Mouse (Mus musculus): ENCODE results near the gene Olfr1532-ps1. TPM values are rescaled to one million over a fixed set of nuclear protein-coding genes. Genes with fewer than 3 reads are reported as not detected.
"Not testable (repeated sequence)": the region's sequence is repeated elsewhere in the genome, so short reads cannot be mapped to it uniquely, and the experiment has no call there.

Olfr1532-ps1 gene
- not detected in 2 replicates for polyA plus RNA-seq (2015; fragmentation: Nextera tagmentation; extraction: Ambion mirVana)

DNA sequence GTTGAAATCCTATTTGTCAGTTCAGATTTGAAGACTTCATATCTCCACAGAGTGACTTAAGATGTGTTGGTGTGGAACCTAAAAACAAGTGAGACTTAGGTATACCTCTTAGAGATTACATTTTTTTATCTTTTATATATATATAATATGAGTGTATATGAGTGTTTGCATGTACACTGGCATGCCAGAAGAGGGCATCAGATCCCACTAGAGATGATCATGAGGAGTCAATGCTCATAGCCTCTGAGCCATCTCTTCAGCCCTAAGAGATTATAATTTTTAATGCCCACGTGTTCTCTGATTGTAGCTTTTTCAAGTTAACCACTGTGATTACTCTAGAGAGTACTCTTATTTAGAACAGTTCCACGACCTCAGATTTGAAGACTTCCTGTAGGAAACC lies at the start of gene Olfr1532-ps1:
Gene Olfr1532-ps1, plus strand, starts transcription at position 326 of the 400 bp plus-strand sequence.
- Histone ChIP-seq H3K9ac (replicated peaks) (no peak within 1 kb of the TSS), H3K27me3 (no peaks in the 10 kb centered on the region), H3K36me3 (no peaks in the 10 kb centered on the region), H3K4me1 (replicated peaks) (no peaks in the 10 kb centered on the region), H3K9me3 (no peaks in the 10 kb centered on the region), H3K4me3 (replicated peaks) (no peak within 1 kb of the TSS), H3K27ac (no peak within 1 kb of the TSS), H3K4me2 (replicated peaks) (no peak within 1 kb of the TSS)
- no peak for ATAC-seq
- 78% methylated on average over 2 of the region's 2 CpGs for WGBS

GRCm38 (mm10) chr7:106862885-106863284 lies 44.9 kb upstream of the Olfr1532-ps1 start, which contains the start of gene Olfr704:
Gene Olfr704 (plus strand): TSS chr7:106863185.
- H3K4me1 ChIP-seq (replicated peaks) = no peaks in the 10 kb centered on the region
- no peak within 1 kb of the TSS for H3K27ac ChIP-seq
- no peak within 1 kb of the TSS for H3K4me2 ChIP-seq (replicated peaks)
- no peaks in the 10 kb centered on the region for H3K9me3 ChIP-seq
- H3K4me3 ChIP-seq (replicated peaks) = no peak within 1 kb of the TSS
- ATAC-seq = no peak
- H3K27me3 ChIP-seq = no peaks in the 10 kb centered on the region
- no peaks in the 10 kb centered on the region for H3K36me3 ChIP-seq
- no peak within 1 kb of the TSS for H3K9ac ChIP-seq (replicated peaks)

DNA sequence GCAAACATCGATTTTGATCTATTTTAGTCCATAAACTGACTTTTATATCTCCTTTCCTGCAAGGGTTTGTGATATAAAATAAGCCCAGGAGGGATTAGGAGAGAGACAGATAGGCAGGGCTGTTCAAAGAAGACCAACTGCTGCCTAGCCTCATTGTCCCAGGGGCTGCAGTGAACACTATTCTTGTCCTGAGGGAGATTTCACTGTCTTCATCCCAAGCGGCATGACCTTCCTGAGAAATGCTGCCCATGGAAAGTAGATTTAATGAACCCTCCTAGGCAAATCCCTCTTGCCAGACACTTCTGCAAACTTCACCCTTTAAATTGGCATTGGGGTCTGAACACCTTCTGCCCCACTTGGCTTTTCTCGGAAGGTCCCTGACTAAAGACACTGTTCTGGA lies 31.0 kb upstream of the Olfr1532-ps1 start, which contains the start of gene Olfr705:
Gene Olfr705, minus strand, starts transcription at position 101 of the 400 bp plus-strand sequence.
- no peaks in the 10 kb centered on the region for H3K36me3 ChIP-seq
- H3K9me3 ChIP-seq = no peaks in the 10 kb centered on the region
- no peak within 1 kb of the TSS for H3K27ac ChIP-seq
- no peaks in the 10 kb centered on the region for H3K27me3 ChIP-seq
- no peak within 1 kb of the TSS for H3K9ac ChIP-seq (replicated peaks)
- H3K4me1 ChIP-seq (replicated peaks) = no peaks in the 10 kb centered on the region
- H3K4me3 ChIP-seq (replicated peaks) = no peak within 1 kb of the TSS
- H3K4me2 ChIP-seq (replicated peaks) = no peak within 1 kb of the TSS
- 82% methylated on average over 3 of the region's 3 CpGs for WGBS
- no peak for ATAC-seq

GRCm38 (mm10) chr7:106888062-106888461 lies 19.7 kb upstream of the Olfr1532-ps1 start, which contains the start of gene Olfr706:
Gene Olfr706 (minus strand): TSS chr7:106888162.
- ATAC-seq = no peak

GRCm38 (mm10) chr7:106901141-106901540 lies 6.7 kb upstream of the Olfr1532-ps1 start, which contains the start of gene Olfr707:
Gene Olfr707 (minus strand): TSS chr7:106901241.
- not testable (repeated sequence) for H3K36me3 ChIP-seq; H3K9ac ChIP-seq (replicated peaks); H3K27ac ChIP-seq; H3K9me3 ChIP-seq; ATAC-seq; H3K27me3 ChIP-seq; H3K4me1 ChIP-seq (replicated peaks); H3K4me2 ChIP-seq (replicated peaks); H3K4me3 ChIP-seq (replicated peaks)
- 91% methylated on average over 3 of the region's 3 CpGs for WGBS

More at GRCm38 (mm10) chr7:106888062-106888461, 19.7 kb upstream of the Olfr1532-ps1 start, which contains the start of gene Olfr706:
- Histone ChIP-seq H3K4me2 (replicated peaks) (no peak within 1 kb of the TSS), H3K4me1 (replicated peaks) (no peaks in the 10 kb centered on the region), H3K36me3 (no peaks in the 10 kb centered on the region), H3K27ac (no peak within 1 kb of the TSS), H3K4me3 (replicated peaks) (no peak within 1 kb of the TSS), H3K27me3 (no peaks in the 10 kb centered on the region), H3K9me3 (no peaks in the 10 kb centered on the region), H3K9ac (replicated peaks) (no peak within 1 kb of the TSS)
- WGBS = 91% methylated on average over 2 of the region's 2 CpGs

GRCm38 (mm10) chr7:106920961-106921360 lies 13.2 kb downstream of the Olfr1532-ps1 start:
- not testable (repeated sequence) for H3K9me3 ChIP-seq; H3K4me2 ChIP-seq (replicated peaks); H3K27me3 ChIP-seq; H3K9ac ChIP-seq (replicated peaks); H3K36me3 ChIP-seq; H3K4me3 ChIP-seq (replicated peaks); H3K27ac ChIP-seq; ATAC-seq; H3K4me1 ChIP-seq (replicated peaks)
- WGBS = 82% methylated on average over 7 of the region's 7 CpGs

GRCm38 (mm10) chr7:106932119-106932518 lies 24.3 kb downstream of the Olfr1532-ps1 start, which contains the start of gene Olfr709-ps1:
Gene Olfr709-ps1 (minus strand): TSS chr7:106932219.
- Histone ChIP-seq H3K9me3 (no peaks in the 10 kb centered on the region), H3K4me1 (replicated peaks) (no peaks in the 10 kb centered on the region), H3K27ac (no peak within 1 kb of the TSS), H3K36me3 (no peaks in the 10 kb centered on the region), H3K9ac (replicated peaks) (no peak within 1 kb of the TSS), H3K4me2 (replicated peaks) (no peak within 1 kb of the TSS), H3K4me3 (replicated peaks) (no peak within 1 kb of the TSS), H3K27me3 (no peaks in the 10 kb centered on the region)
- no peak for ATAC-seq

DNA sequence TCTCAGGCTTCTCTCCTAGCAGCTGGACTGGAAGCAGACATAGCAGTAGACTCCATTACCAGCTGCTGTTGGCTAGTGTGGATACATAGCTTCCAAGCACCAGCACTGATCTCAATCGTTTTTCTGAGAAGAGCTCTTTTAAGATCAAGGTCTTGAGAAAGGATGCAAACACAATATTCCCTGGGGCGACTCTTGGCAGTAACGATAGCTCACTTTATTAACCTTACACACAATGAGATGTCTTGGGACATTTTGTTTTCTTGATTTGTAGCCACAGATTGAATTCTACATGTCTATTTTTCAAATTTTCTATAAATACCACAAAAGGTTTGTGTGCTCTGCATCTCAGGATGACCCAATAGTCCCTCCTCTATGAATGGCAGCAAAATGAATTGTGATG lies 40.4 kb downstream of the Olfr1532-ps1 start, which contains the start of gene Olfr710:
Gene Olfr710, minus strand, starts transcription at position 101 of the 400 bp plus-strand sequence.
- Histone ChIP-seq H3K27ac (no peak within 1 kb of the TSS), H3K36me3 (no peaks in the 10 kb centered on the region), H3K4me1 (replicated peaks) (no peaks in the 10 kb centered on the region), H3K9ac (replicated peaks) (no peak within 1 kb of the TSS), H3K4me3 (replicated peaks) (no peak within 1 kb of the TSS), H3K4me2 (replicated peaks) (no peak within 1 kb of the TSS), H3K27me3 (no peaks in the 10 kb centered on the region), H3K9me3 (no peaks in the 10 kb centered on the region)
- 74% methylated on average over 3 of the region's 3 CpGs for WGBS
- ATAC-seq = no peak

- no peaks in the 10 kb centered on the region for H3K36me3 ChIP-seq
- WGBS = 88% methylated on average over 1 of the region's 1 CpGs
- H3K27me3 ChIP-seq = no peaks in the 10 kb centered on the region
- no peak for ATAC-seq
- H3K4me3 ChIP-seq (replicated peaks) = no peak within 1 kb of the TSS
- H3K4me1 ChIP-seq (replicated peaks) = no peaks in the 10 kb centered on the region
- no peak within 1 kb of the TSS for H3K4me2 ChIP-seq (replicated peaks)
- no peak within 1 kb of the TSS for H3K27ac ChIP-seq
- no peaks in the 10 kb centered on the region for H3K9me3 ChIP-seq
- H3K9ac ChIP-seq (replicated peaks) = no peak within 1 kb of the TSS
Observed at GRCm38 (mm10) chr7:106963837-106964236, 56.0 kb downstream of the Olfr1532-ps1 start, which contains the start of gene Olfr6. Gene Olfr6 (minus strand): TSS chr7:106963937.

Other genes with a start within 250 kb of the Olfr1532-ps1 start
- gene Olfr693, start 227.4 kb upstream of the Olfr1532-ps1 start, polyA plus RNA-seq (2015; fragmentation: Nextera tagmentation; extraction: Ambion mirVana) = not detected in 2 replicates
- gene Olfr694, start 216.2 kb upstream of the Olfr1532-ps1 start, polyA plus RNA-seq (2015; fragmentation: Nextera tagmentation; extraction: Ambion mirVana) = not detected in 2 replicates
- gene Olfr695, start 191.6 kb upstream of the Olfr1532-ps1 start, polyA plus RNA-seq (2015; fragmentation: Nextera tagmentation; extraction: Ambion mirVana) = not detected in 2 replicates
- not detected in 2 replicates for gene Olfr697, start 165.6 kb upstream of the Olfr1532-ps1 start, polyA plus RNA-seq (2015; fragmentation: Nextera tagmentation; extraction: Ambion mirVana)
- not detected in 2 replicates for gene Olfr698, start 152.6 kb upstream of the Olfr1532-ps1 start, polyA plus RNA-seq (2015; fragmentation: Nextera tagmentation; extraction: Ambion mirVana)
- not detected in 2 replicates for gene Olfr699, start 114.8 kb upstream of the Olfr1532-ps1 start, polyA plus RNA-seq (2015; fragmentation: Nextera tagmentation; extraction: Ambion mirVana)
- gene Olfr700, start 99.2 kb upstream of the Olfr1532-ps1 start, polyA plus RNA-seq (2015; fragmentation: Nextera tagmentation; extraction: Ambion mirVana) = not detected in 2 replicates
- gene Olfr701, start 93.9 kb upstream of the Olfr1532-ps1 start, polyA plus RNA-seq (2015; fragmentation: Nextera tagmentation; extraction: Ambion mirVana) = not detected in 2 replicates
- gene Olfr702, start 74.1 kb upstream of the Olfr1532-ps1 start, polyA plus RNA-seq (2015; fragmentation: Nextera tagmentation; extraction: Ambion mirVana) = not detected in 2 replicates
- gene Olfr703, start 64.6 kb upstream of the Olfr1532-ps1 start, polyA plus RNA-seq (2015; fragmentation: Nextera tagmentation; extraction: Ambion mirVana) = not detected in 2 replicates
- not detected in 2 replicates for gene Olfr704, start 44.8 kb upstream of the Olfr1532-ps1 start, polyA plus RNA-seq (2015; fragmentation: Nextera tagmentation; extraction: Ambion mirVana)
- gene Olfr705, start 31.1 kb upstream of the Olfr1532-ps1 start, polyA plus RNA-seq (2015; fragmentation: Nextera tagmentation; extraction: Ambion mirVana) = not detected in 2 replicates
- gene Olfr706, start 19.8 kb upstream of the Olfr1532-ps1 start, polyA plus RNA-seq (2015; fragmentation: Nextera tagmentation; extraction: Ambion mirVana) = not detected in 2 replicates
- not detected in 2 replicates for gene Olfr707, start 6.8 kb upstream of the Olfr1532-ps1 start, polyA plus RNA-seq (2015; fragmentation: Nextera tagmentation; extraction: Ambion mirVana)
- not detected in 2 replicates for gene Olfr709-ps1, start 24.2 kb downstream of the Olfr1532-ps1 start, polyA plus RNA-seq (2015; fragmentation: Nextera tagmentation; extraction: Ambion mirVana)
- not detected in 2 replicates for gene Olfr710, start 40.3 kb downstream of the Olfr1532-ps1 start, polyA plus RNA-seq (2015; fragmentation: Nextera tagmentation; extraction: Ambion mirVana)
- not detected in 2 replicates for gene Olfr6, start 55.9 kb downstream of the Olfr1532-ps1 start, polyA plus RNA-seq (2015; fragmentation: Nextera tagmentation; extraction: Ambion mirVana)
- not detected in 2 replicates for gene Olfr711, start 67.5 kb downstream of the Olfr1532-ps1 start, polyA plus RNA-seq (2015; fragmentation: Nextera tagmentation; extraction: Ambion mirVana)
- gene Olfr2, start 98.1 kb downstream of the Olfr1532-ps1 start, polyA plus RNA-seq (2015; fragmentation: Nextera tagmentation; extraction: Ambion mirVana) = not detected in 2 replicates
- gene Olfr713, start 123.2 kb downstream of the Olfr1532-ps1 start, polyA plus RNA-seq (2015; fragmentation: Nextera tagmentation; extraction: Ambion mirVana) = not detected in 2 replicates
- not detected in 2 replicates for gene Olfr714, start 163.0 kb downstream of the Olfr1532-ps1 start, polyA plus RNA-seq (2015; fragmentation: Nextera tagmentation; extraction: Ambion mirVana)
- gene Olfr17, start 185.2 kb downstream of the Olfr1532-ps1 start, polyA plus RNA-seq (2015; fragmentation: Nextera tagmentation; extraction: Ambion mirVana) = not detected in 2 replicates
- gene Olfr715b, start 202.4 kb downstream of the Olfr1532-ps1 start, polyA plus RNA-seq (2015; fragmentation: Nextera tagmentation; extraction: Ambion mirVana) = not detected in 2 replicates
- gene Olfr715, start 223.1 kb downstream of the Olfr1532-ps1 start, polyA plus RNA-seq (2015; fragmentation: Nextera tagmentation; extraction: Ambion mirVana) = not detected in 2 replicates
- not detected in 2 replicates for gene Olfr716, start 230.3 kb downstream of the Olfr1532-ps1 start, polyA plus RNA-seq (2015; fragmentation: Nextera tagmentation; extraction: Ambion mirVana)

Measured in midbrain, embryonic 13.5 days (tissue).